Mouse (Mus musculus) mature B cell (primary cell): Measurements from ENCODE around the gene Pef1.

Experiments
- in situ Hi-C: fragments of 300-500 bp; cut with MboI; formaldehyde crosslinking; loops from 2 replicates; pipeline ENCODE4 v1.14.3; 2019

The Pef1 gene

DNA sequence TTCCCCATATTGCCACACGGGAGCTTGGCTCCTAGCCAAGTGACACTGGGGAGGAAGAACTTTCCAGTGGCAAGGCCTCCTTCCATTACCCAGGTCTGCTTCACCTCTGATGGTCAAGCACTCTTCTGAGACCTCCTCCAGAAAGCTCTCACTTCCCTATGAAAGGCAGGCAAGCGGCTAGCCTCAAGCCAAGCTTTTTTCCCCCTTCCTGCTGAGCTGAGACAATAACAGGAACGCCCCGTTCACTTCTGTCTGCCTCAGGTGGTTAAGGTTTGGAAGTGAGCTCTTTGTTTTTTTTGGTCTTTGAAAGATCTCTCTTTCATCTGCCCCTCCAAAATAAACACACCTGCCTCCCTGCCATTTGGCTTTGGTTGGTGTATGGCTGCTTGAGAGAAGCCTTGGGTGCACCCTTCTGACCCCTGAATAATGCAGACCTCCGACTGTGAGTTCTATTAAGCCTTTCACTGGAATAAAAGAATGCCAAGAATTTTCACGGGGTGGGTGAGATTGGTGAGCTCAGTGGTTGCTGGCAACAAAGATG, at the start of gene Pef1:
Gene Pef1, plus strand, starts transcription at position 448 of the 541 bp plus-strand sequence.
- in situ Hi-C loops, result no loop called here

DNA sequence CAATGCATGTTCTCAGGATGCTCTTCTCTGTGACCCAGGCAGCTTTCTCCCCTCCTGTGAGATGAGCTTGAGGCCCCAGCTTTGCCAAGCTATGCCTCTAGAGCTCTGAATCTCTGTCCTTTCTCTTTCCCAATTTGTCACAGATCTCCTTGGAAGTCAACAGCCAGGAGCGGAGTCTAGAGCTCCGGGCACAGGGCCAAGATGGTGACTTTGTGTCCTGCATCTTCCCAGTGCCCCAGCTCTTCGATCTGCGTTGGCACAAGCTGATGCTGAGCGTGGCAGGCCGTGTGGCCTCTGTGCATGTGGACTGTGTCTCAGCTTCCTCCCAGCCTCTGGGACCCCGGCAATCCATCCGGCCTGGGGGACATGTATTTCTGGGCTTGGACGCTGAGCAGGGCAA, 49.2 kb upstream of the Pef1 start:
- in situ Hi-C loops, result no loop called here

DNA sequence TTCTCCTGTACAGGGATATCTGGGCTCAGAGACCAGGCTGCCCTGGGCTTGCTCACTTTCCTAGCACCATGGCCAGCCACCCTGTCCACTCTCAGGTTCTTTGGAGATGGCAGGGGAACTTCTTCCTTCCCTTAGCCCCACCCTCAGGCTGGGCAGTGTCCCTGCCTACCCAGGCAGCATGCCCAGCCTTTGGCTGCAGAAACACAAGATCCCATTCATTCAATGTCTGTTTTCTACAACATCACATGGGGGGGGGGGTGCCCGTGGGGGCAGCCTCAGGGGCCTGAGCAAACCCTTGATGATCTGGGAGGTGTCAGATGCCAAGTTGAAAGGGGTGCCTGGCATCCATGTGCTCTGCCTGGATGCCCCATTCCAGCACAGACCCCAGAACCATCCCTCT, 47.6 kb upstream of the Pef1 start:
- in situ Hi-C loops, result no loop called here

DNA sequence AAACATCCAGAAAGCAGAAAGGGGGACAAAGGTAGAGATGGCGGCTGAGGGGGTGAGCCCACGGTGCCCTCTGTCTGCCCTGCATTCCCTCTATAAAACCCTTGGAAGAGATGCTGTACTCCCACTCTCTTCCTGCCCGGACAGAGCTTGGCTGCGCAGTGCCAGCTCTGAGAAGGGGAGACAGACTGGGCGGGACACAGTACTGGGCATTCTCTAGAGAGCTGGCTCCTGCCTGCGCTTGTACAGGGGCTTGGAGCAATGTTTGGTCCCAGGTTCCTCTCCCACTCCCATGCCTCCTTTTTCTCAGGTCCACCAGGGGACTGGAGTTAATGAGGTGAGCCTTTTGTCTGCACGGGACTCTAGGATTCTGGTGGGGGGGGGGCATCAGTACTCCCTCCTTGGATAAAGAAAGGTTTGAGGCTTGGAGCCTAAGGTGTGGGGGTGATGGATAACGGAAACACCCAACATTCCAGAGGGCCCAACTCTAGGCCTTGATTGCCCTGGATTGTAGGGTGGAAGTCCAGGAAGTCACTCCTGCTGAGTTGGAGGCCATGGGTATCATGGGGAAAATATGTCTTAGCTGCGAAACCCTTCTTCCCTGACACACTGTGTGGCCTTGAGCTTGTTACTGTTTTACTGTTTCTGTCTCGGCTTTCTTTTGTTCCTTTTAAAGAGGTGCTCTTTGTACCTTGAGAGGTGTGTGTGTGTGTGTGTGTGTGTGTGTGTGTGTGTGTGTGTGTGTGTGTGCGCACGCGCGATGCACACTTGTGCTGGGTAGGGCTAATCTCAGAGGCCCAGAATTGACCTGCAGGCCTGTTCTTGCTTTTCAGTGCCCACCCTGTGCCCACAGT, 47.0 kb upstream of the Pef1 start:
- in situ Hi-C loops, result no loop called here

DNA sequence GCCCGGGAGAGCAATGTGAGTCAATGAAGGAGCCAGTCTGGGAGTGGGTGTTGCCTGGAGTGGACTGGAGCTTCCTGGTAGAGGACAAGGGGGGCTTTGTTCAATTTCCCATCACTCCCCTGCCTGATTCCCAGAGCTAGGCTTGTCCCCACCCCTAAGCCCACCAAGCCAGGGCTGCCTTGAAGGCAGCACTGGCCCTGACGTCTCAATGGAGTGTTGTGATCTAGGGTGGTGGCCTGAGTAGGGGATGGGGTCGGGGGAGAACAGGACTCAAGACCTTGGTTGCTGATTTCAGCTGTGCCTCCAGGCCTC, 46.4 kb upstream of the Pef1 start:
- in situ Hi-C loops, result no loop called here

DNA sequence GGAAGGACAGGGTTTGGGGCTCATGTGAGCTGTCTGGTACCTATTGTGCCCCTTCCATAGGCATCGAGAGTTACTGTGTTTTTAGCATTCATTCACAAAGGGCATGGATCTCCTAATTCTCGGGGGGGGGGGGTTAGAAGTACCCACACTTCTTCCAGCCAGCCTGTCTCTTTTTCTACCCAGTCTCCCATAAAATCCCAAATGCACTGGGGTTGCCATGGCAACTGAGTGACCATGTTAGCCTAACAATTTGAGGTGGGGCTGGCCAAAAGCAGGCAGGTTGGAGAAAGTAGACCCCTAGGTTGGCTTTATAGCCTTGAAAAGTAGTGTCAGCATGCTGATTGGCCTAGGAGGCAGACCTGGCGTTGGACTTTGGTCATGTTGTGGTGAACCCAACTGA, 45.9 kb upstream of the Pef1 start:
- in situ Hi-C loops, result no loop called here

DNA sequence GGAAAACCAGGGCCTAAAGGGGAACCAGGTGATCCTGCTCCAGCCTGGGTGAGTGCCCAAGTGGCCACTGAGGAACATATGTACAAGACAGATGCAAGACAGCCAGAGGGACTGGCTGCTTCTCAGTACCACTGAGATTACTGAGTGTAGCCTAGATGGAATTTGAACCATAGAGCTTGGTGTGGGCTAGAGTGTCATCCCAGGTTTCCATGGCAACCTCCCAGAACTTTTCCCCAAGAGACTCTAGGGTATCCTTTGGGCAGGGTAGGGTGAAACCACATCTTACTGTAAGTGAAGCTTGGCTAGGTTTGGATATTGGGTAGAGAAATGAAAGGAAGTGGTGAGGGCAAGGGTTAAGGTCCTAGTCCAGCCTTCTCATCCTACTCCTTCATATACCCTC, 41.4 kb upstream of the Pef1 start:
- in situ Hi-C loops, result no loop called here

DNA sequence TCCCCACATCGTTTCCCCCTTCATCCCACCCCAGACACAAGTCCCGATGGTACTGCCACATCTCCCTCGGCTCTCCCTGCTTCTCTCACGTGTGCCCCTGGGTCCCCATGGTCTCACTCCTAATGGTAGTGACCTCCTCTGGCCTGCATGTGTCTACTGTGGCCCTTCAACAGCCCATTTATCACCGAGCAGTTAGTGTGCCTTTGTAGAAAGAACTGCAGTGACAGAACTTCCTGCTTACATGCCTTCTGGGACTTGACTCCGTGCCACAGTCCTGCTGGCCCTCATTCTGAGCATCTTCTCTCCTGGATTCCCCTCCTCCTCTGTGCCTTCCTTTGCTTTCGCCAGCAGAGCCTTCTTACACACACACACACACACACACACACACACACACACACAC, 39.2 kb upstream of the Pef1 start:
- in situ Hi-C loops, result no loop called here

DNA sequence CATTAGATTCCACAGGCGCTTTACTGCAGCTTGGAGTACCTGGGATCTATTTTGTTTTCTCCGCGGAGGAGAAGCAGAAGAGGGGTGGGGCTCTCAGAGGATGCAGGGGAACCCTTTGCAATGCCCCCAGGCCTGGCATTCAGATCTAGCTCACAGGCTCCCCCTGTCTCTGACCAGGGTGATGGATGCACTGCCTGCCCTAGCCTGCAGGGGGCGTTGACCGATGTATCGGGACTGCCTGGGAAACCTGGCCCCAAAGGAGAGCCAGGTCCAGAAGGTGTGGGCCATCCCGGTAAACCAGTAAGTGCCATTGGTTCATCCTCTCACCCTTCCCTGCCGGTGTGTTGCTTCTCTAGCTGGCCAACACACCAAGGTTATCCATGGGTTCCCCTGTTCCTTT, 35.5 kb upstream of the Pef1 start:
- in situ Hi-C loops, result no loop called here

DNA sequence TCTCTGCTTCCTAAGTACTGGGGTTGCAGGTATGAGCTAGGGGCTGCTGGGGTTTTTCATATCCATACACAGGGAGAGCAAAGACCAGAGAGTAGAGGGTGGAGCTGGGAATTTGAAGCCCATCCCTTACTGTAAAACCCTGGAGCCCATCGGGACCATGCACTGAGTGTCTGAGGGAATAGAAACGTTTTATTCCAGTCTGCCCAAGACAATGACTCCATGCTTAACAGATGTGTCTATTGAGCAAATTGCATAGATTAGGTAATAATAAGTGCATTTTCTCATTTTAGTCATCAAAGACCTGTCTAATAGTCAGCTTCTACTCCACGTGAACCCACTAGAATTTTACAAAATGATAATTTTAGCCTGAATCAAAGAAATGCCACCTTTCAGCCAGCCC, 31.8 kb upstream of the Pef1 start:
- in situ Hi-C loops, result no loop called here

DNA sequence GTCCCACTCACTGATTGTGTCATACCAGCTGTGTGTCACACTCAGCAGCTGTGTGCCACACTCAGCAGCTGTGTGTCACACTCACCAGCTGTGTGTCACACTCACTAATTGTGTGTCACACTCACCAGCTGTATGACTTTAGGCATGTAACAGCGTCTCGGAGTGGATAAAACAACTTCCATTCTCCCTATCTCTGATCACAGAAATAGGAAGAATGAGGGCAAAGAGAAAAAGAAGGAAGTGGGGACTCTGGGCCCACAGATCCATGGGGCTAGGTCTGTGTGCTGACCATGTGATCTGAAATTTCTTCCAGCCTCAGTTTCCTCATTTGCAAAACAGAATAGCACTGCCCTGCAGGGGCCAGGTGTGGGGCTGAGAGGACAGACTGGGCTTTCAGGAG, 30.6 kb upstream of the Pef1 start:
- in situ Hi-C loops, result no loop called here

DNA sequence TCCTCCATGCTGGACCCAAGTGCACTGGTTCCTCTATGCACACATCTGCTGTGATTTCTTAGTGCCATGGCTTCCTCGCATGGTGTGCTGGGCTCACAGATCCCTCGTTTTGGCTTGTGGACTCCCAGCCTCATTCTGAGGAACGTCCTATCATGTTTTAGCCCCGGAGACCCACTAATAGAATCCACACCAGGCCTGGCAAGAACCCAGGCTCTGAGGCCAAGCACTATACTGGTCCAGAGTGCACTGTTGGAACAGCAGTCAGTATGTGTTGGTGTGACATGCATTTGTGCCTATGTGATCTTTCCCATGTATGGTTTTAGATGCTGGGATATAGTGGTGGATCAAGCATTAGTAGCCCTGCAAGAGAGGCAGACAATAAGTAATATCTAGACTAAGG, 29.0 kb upstream of the Pef1 start:
- in situ Hi-C loops, result no loop called here

DNA sequence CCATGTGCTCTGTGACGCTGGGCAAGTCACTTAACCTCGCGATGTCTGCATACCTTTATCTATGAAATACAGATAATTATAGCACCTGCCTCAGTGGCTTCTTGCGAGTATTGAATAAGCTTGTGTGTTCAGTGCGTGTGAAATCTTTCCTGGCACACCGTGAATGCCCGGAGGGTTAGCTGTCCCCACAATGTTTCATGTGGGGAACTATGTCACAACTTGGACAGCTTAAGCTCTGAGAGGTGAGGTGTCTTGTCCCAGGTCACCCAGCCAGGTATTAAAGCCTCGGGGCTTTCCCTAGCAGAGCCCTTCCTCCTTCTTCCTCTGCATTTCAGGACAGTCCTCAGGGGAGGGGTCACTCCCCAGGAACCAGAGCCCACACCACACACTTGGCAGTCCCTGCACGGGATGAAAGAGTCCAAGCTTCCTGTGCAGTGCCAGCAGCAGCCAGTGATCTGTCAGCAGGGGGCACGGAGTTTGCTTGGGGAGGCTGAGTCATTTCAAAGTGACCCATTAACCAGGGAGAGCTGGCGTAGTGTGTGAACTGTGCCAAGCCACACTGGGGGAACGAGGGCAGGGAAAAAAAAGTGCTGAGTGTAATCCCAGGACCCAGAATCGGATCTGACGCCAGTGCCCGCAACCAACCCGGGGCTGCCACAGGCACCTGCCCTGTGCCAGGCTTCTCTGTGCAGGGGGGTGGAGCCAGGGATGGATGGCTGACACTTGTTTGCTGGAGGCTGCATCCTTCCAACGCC, 27.4 kb upstream of the Pef1 start:
- in situ Hi-C loops, result no loop called here

DNA sequence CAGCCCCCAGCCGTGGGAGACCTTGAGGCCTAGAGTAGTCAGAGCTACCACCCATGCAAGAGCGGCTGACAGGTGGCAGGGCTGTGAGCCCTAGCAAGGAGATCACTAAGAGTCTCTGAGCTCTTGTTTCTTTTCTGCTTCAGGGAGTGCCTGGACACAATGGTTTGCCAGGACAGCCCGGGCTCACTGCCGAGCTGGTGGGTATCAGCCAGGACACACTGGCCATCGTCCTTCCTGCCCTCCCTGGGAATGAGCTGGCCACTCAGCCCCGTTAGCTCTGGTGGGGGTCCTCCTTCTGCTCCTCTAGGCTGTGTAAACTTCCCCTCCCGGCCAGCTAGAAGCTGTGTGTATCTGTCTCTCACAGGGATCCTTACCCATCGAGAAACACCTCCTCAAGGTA, 25.5 kb upstream of the Pef1 start:
- in situ Hi-C loops, result no loop called here

DNA sequence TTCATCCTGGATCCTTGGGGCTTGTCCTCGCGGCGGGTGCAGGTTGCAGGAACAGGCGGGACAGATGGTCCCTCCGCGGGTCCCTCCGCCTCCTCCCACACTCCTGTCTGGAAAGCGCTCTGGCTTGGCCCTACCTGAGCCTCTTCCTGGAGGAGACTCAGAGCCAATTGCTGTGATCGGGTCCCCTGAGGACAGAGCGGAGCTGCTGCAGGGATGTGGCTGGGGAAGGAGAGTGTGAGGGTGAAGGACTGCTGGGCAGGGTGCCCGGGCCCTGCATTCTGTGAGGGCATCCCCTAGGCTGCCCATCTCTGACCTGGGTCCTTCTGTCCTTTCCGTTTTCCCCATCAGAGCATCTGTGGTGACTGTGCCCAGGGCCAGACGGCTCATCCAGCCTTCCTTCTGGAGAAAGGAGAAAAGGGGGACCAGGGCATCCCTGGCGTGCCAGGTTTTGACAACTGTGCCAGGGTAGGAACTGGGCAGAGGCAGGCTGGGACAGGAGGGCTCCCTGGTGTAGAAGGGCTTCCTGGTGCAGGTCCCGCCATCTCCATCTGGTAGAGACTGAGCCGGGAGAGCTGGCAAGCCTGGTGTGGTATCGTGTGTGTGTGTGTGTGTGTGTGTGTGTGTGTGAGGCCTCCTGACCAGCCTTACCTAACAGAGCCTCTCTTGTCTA, 23.4 kb upstream of the Pef1 start:
- in situ Hi-C loops, result no loop called here

DNA sequence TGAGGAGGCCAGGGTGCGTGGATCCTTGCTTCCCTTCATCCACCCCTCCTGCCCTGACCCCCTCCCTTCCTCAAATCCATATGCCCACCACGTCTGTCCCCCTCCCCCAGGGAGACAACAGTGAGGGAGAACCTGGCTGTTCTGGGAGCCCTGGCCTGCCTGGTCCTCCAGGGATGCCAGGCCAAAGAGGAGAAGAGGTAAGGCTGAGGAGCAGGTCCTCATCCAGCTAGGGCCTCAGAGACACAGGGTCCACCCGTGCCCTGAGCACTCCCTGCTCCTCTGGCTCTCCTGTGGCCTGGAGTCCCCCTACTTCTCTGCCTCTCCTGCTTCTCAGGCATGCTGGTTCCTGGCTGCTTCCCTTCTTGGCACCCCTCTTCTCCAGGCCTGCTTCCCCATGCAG, 22.8 kb upstream of the Pef1 start:
- in situ Hi-C loops, result no loop called here

DNA sequence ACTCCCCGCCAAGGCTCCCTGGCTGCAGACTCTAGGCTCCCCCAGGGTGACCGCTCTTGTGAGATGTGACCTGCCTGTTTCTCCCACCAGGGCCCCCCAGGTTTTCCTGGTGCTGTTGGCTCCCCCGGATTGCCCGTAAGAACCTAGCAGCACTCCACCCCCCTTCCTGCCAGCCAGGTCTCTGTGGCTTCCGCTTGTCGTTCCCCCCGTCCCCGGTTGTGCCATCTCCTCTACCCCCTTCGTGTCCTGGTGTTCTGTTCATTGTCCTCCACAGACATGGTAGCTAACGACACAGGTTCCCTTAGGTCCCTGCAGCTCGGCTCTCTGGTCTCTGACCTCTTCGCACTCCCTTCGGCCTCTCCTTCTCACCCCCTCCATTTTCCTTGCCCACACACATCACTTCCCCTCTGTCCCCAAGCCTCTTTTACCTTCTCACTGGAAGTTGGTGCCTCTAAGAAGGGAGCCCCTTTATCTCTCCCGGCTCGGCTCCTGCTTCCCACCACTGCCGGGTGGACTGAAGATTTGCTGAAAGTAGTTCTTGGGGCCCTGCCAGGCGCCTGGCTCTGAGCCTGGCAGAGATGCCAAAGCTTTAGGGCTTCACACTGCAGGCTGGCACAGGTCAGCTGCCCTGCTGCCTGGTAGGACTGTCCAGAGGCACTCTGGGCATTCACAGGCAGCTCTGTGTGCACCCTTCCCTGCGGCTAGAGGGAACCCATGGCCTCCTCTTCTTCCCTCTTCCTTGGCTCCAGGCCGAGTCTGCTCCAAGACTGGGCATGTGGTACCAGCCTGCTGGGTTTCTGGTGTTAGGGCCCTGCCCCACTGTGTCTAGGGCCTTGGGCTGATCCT, 20.8 kb upstream of the Pef1 start:
- in situ Hi-C loops, result loop anchor here (10.0 kb wide), 1 partner anchor 377 kb away; no protein-coding TSS in a partner anchor

DNA sequence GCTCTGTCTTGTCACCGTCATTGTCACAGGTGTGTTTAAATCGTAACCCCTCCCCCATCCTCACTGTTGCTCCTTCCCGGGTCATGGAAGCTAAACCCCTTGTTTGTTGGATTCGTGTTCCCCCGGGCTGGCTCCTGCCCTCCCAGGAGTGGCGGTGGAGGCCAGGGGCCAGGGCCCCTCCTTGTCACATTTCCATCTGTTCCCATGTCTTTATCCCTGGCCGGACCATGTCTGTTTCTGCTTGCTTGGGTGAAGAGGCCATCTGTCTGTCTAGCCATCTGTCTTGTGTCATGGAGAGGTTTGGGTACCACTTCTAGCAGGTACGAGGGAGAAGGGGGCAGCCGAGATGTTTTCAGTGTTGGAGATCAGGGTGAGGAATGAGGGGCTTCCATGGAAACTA, 20.1 kb upstream of the Pef1 start:
- in situ Hi-C loops, result loop anchor here (10.0 kb wide), 1 partner anchor 377 kb away; no protein-coding TSS in a partner anchor

DNA sequence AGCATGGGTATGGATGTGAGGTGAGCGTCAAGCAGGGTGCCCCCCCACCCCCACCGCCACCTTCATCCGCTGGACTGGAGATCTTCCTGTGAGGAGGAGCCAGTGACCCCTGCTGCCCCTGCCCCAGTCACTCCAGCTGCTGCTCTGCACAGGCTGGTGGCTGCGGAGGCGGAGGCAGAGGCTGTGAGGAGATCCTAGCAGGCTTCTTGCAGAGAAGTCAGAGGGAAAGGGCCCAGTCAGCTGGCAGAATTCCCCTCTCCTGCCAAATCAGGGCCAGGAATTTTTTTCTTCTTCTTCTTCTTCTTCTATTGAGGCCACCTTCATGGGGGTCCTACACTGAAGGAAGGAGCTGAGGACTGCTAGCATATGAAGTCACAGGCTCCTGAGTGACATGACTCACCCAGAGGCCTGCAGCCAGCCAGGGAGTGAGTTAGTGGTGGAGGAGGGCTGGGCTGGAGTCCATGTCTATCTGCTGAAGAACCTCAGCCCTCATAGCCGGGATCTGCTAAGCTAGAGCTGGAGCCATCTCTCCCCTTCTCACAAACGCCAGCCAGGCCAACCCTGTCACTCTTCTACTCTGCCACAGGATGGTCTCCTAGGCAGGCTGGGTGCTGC, 17.9 kb upstream of the Pef1 start:
- in situ Hi-C loops, result loop anchor here (10.0 kb wide), 1 partner anchor 380 kb away; no protein-coding TSS in a partner anchor

DNA sequence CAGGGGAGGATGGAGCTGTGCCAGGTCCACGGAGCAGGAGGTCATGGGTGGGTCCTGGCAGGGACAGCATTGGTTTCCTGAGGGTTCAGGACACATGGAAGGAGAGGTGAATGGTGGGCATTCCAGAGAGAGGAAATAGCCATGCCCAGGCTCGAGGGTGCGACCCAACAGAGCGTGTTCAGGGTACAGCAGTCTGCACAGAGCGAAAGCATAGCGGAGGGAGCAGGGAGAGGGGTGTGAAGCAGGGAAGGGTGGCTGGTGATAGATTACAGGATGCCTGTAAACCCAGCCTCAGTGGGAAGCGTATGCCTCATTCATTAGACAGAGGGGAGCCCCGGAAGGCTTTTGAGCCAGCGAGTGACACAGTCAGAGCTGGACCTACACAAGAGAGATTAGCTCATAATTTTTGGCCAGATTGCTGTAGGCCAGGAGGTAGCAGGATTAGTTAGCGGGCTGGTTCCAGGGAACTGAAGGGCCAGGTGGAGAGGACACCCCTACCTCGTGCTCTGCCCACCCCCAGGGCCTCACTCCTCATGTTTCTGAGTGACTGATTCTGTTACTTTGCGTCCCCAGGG, 17.0 kb upstream of the Pef1 start:
- in situ Hi-C loops, result loop anchor here (10.0 kb wide), 1 partner anchor 381 kb away; no protein-coding TSS in a partner anchor

DNA sequence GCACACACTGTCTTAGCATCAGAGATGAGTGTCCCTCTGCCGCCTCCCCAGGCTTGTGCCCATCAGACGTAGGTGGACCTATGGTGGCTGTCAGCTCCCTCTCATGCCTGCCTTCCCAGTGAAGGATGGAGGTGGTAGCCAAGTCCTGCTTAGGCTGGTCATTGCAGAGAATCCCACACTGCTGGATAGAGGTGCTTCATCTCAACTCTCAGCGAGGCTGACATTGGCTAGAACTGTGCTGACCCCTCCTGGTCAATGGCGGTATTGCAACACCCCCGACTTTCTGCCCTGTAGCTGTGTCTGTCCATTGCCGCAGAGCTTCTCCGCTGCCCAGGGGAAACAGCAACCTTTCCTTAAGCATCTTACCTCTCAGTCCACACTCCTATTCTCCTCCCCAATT, 15.1 kb upstream of the Pef1 start:
- in situ Hi-C loops, result loop anchor here (10.0 kb wide), 1 partner anchor 382 kb away; no protein-coding TSS in a partner anchor
